Mouse (Mus musculus) c-Kit-positive CD71-positive TER-119-positive erythroid progenitor cells, embryonic 14.5 days (primary cell): ENCODE measurements around the gene Gas2l3.

Experiments used
- DNase-seq: peaks from one replicate; pipeline ENCODE4 v3.0.0-alpha.2; 2013; ENCODE audit warnings: low spot score

Gas2l3 gene

DNA sequence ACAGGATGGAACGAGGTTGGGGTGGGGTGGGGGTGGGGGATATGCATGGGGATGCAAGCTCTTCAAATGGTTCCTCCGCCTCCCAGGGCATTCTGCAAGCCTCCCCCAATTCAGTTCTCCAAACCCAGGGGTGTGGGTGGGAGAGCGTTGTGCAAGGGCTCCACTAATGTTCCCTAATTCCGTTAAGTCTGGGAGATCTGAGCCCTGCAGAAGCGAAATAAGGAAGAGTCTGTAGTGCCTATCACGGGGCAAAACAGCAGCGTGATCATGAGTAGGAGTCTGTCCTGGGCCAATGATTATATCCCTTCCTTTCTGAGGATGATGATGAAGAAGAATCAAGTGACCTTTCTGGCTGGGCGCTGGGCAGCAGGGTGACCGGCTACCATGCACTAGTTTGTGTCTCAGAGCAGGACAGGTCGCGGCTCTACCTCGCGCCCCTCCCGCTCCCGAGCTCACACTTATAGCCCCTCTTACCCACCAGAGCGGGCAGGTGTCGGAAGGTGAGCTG lies 598 bp downstream of the Gas2l3 start:
- DNase-seq, result no peak

GRCm38 (mm10) chr10:89442640-89443039 lies 1.1 kb downstream of the Gas2l3 start:
- no peak for DNase-seq

- no peak for DNase-seq
Measured at GRCm38 (mm10) chr10:89441961-89442360, 1.8 kb downstream of the Gas2l3 start.

DNA sequence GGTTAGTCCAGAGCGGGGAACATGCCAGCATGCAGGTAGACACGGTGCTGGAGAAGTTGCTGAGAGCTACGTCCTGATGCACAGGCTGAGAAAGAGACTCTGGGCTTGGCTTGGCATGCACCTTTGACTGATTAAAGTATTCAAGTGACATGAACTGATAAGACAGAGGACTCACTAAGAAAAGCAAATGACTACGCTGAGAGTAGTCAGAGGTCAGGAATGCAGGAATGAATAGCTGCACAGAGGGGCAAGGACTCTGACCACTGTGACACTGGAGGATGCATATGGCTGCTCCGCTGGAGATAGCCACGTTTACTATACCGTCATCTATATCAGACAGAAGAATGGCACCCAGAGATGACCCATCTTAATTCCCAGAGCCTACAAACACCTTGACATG lies 4.4 kb downstream of the Gas2l3 start:
- no peak for DNase-seq

DNA sequence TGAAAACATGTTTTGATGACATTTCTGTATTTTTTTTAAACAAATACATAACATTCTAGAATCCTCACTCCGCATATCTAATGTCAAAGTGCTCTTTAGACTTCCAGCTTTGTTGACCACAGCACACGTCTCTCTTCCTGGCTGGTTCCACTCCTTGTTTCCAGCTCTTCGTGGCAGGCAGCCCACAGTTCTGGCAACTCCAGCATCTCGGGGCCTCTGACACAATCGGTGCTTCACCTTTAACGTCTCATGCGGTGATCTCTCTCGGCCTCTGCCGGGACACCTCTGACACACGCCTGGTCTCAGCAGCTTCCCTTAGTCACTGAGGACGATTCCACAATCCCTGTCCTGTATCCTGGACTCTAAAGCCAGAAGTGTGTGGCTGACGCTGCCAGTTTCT lies 5.8 kb downstream of the Gas2l3 start:
- DNase-seq, result no peak

DNA sequence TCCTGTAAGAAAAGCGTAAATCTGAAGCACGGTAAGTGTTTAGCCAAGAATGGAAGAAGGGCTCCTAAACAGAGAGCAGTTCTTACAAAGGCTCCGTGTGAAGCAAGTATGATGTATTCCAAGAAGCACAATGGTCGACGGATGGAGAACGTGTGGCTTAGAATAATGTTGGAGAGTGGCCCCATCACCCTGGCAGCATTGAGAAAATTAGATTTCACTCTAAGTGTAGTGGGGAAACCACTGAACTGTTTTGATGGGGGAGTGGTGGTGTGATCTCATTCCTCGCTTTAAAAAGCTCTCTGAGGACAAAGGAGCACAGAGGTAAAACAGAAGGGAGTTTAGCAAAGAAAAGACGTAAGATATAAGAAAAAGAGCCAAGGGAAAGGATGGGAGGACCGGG lies 6.3 kb downstream of the Gas2l3 start:
- DNase-seq, result no peak

DNA sequence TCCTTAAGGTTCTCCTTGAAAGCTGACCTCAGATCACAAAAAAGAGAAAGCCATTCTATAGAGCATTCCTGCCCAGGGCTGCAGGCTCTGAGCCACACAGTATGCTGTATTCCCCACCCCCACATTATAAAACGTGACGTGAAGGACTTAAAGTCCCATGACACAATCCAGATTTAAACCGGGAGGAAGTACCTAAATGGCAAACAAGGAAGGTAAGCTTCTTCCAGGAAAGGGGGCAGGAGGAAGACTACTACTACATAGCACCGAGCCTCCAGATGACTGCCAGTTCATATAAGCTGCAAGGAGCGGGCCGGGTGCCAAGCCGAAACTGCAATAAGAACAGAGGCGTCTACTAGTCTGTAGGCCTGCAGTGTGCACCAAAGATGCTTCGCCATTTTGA lies 7.8 kb downstream of the Gas2l3 start:
- no peak for DNase-seq

- no peak for DNase-seq
Measured at GRCm38 (mm10) chr10:89435413-89435812, 8.4 kb downstream of the Gas2l3 start.

DNA sequence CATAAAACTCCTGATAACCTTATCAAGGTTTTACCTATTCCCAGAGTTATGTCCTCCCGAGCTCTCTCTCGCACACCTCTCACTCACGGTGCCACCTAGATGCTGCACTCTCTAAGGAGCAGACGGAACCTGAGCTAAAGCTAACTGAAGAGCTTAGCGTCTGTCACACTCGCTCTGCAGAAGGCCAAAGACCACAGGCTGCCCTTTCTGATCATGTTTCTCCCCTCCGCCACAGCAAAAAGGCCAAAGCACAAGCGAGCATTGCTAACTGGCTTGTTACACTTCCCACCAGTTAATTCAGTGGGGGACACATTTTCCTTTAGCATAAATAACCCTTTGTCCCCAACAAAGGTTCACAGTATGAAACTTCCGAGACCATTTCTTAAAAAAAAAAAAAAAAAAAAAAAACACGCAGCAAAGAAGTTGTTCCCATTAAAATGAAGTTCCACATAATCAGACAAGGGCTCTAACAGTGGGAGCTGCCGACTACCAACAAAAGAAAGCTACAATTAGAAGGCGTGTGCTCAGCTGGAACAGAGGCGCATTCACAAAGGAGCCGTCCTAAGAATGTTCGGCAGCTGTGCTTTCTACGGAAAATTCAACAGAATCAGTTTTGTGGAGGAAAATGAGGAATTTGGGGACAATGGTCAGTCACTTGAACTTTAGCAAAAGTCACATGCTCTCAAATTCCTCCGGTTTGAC lies 9.1 kb downstream of the Gas2l3 start:
- DNase-seq, result no peak

DNA sequence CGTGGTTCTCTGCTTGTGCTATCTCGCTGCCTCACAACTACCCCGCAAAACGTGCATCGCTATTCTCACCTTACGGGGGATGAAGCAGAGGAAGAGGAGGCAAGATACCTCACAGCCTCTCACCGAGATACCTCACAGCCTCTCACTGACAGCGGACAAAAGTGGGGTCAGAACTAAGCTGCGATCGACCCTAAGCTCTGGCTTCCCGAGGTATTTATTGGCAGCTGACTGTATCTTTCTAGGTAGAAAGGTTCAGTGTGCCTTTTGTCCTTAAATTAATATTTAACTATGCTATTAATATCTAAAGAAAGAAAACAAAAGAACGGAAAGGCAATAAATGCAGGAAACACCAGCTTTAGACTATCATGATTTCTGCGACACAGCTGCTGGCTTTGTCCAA lies 11.0 kb downstream of the Gas2l3 start:
- no peak for DNase-seq

- no peak for DNase-seq
Measured at GRCm38 (mm10) chr10:89430751-89431150, 13.0 kb downstream of the Gas2l3 start.

- no peak for DNase-seq
Measured at GRCm38 (mm10) chr10:89424800-89425393, 18.9 kb downstream of the Gas2l3 start.

DNA sequence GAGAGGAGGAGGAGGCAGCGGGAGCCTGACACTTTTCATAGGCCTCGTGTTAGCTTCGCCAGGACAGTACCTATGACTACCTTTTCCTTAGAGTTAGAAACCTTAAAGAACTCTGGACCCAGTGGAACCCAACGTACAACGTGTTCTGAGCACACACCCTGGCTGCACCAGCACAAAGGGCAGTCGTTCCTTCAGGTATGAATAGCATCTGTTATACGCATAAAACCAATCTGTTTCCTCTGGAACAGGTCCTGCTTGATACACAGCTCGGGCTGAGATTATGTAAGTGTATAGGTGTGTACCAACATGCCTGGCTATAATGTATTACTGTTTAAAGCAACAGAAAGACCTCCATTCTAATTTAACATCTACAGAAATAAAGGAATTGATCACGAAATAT lies 19.6 kb downstream of the Gas2l3 start:
- no peak for DNase-seq

DNA sequence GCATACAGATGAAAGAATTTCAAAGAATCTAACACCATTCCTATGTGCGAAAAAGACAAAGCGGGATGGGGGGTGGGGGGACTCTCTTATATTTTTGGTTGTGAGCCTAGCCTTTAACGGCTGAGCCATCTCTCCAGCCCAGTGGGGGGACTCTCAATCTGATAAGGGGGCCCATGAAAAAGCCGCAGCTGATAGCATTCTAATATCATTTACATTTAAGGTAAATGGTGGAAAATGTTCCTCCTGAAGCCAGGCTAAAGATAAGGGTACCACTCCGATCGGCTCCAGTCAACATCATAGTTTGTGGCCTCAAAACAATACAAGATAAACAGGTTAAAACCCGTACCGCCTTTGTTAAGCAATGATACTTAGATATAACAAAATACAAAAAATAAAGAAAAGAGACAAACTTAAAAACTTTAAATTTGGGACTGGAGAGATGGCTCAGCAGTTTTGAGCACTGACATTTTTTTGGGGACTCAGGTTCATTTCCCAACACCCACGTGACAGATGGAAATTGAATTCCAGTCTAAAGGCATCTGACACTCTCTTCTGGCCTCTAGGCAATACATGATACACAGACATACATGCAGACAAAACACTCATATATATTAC lies 20.5 kb downstream of the Gas2l3 start:
- peak; percentile 31 for DNase-seq

- DNase-seq, result peak; percentile 71
Measured at GRCm38 (mm10) chr10:89422504-89423158, 21.1 kb downstream of the Gas2l3 start.

DNA sequence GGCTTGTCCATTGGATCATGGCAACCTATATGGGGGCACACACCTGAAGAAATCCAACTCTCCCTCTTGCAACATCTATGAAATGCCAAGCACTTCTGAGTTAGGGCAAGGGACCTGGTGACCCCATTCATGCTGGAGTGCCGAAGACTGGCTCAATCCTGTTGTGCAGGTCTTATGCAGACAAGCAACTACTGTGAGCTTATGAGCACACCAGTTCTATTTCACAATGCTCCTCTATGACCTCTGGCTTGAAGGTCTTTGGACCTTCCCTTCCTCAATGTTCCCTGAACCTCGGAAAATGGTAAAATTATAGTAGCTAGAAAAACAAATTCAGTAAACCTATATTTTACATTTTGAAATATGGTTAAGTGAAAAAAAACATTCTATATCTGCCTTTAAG lies 25.8 kb downstream of the Gas2l3 start:
- DNase-seq, result no peak

GRCm38 (mm10) chr10:89415478-89415877 lies 28.3 kb downstream of the Gas2l3 start:
- DNase-seq, result no peak

GRCm38 (mm10) chr10:89407551-89407950 lies 36.2 kb downstream of the Gas2l3 start:
- no peak for DNase-seq

- no peak for DNase-seq
Measured at GRCm38 (mm10) chr10:89406733-89407484, 36.9 kb downstream of the Gas2l3 start.

DNA sequence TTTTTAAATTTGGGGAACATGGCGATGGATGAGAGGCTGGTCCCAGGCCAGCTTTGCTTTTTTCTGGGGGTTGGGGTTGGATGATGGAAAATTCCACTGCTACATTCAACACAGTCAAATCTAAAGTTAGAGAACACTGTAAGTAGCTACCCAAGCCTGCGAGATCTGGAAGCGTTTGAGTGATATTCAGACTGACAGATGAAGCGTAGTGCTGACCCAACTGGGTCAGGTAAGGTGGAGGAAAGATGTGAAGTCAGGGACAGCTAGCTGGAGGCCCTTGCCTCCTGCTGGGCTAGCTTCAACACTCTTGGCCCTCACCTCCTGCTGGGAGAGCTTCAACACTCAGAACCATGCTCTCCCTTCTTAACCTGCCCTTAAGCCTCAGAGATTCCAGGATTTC lies 38.8 kb downstream of the Gas2l3 start:
- DNase-seq, result no peak

GRCm38 (mm10) chr10:89400674-89401336 lies 43.0 kb downstream of the Gas2l3 start:
- no peak for DNase-seq

- DNase-seq, result peak; percentile 12
Measured at GRCm38 (mm10) chr10:89395823-89396222, 47.9 kb downstream of the Gas2l3 start.
